Mouse (Mus musculus) retina, adult 2 months (tissue): Measurements from ENCODE around the gene Slc25a43.

Experiments
- DNase-seq: peaks from one replicate; pipeline ENCODE4 v3.0.0-alpha.2; 2012; ENCODE audit warnings: low read depth, low spot score

Gene Slc25a43

DNA sequence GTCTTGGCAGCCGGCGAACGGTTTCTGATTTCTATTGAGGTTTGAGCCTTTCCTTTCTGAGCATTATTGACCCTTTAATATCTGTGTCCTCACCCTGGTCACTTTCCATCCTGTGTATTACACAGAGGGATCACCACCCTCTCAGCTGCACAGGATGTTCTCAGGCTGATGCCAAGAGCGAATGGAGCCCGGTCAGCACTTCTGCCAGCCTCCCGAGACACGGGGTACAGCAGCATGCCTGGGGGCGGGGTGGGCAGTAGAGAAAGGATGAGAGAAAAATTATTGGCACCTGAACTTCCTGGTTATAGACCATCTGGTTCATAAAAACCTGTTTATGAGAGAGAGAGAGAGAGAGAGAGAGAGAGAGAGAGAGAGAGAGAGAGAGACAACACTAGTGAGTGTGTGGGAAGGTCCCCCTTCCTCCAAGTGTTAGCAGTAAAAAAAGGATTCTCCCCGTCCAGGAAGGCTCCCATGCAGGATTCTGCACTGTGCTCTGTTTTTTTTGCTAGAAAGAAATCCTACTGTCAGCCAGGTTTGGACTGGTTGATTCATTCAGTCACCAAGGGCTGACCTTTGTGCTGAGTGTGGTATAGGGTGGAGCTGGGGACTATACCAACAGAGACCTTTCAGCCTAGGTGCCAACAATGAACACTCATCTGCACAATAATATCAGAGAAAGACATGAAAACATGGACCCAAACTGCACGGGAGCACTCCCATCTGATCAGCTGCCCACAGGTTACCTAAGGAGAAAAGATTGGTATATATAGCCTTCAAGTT lies 80.7 kb downstream of the Slc25a43 start:
- no peak for DNase-seq

GRCm38 (mm10) chrX:36825032-36825431 lies 81.6 kb downstream of the Slc25a43 start:
- DNase-seq, result no peak
